Mouse (Mus musculus) thymus, adult 2 months (tissue): ENCODE data around the gene Fkbp10. TPM values are rescaled to one million over a fixed set of nuclear protein-coding genes. Genes with fewer than 3 reads are reported as not detected.

Source experiments
- DNase-seq: peaks from one replicate; pipeline ENCODE4 v3.0.0; 2021
- H3K27ac ChIP-seq: fragments of 200-500 bp; 2 replicates; pipeline ENCODE4 v1.5.1; 2012; ENCODE audit warnings: low read length, control low read depth; ENCODE audit not compliant: control insufficient read depth, insufficient read depth
- H3K27me3 ChIP-seq: fragments of 200-500 bp; 2 replicates; pipeline ENCODE4 v1.6.1; 2012; ENCODE audit warnings: mild to moderate bottlenecking, low read length, moderate library complexity, mixed read lengths; ENCODE audit not compliant: control insufficient read depth, insufficient read depth
- H3K36me3 ChIP-seq: fragments of 200-500 bp; 2 replicates; pipeline ENCODE4 v1.6.1; 2012; ENCODE audit warnings: mild to moderate bottlenecking, low read length, moderate library complexity; ENCODE audit not compliant: control insufficient read depth, insufficient read depth
- H3K4me1 ChIP-seq: fragments of 200-500 bp; replicated peaks from 2 replicates; pipeline ENCODE4 v1.6.1; 2012; ENCODE audit warnings: low read length; ENCODE audit not compliant: control insufficient read depth, insufficient read depth
- H3K4me3 ChIP-seq: fragments of 200-500 bp; 2 replicates; pipeline ENCODE4 v1.5.1; 2012; ENCODE audit warnings: mild to moderate bottlenecking, low read length, control low read depth, moderate library complexity; ENCODE audit not compliant: control insufficient read depth, insufficient read depth
- CTCF ChIP-seq: fragments of 200-500 bp; IDR thresholded peaks from 2 replicates; pipeline ENCODE4 v1.5.1; 2012; ENCODE audit warnings: mild to moderate bottlenecking, control low read depth, low read length, moderate library complexity, borderline replicate concordance; ENCODE audit not compliant: control insufficient read depth, poor library complexity, insufficient read depth; ENCODE audit errors: extremely low read depth
- POLR2A ChIP-seq: fragments of 200-500 bp; IDR thresholded peaks from 2 replicates; pipeline ENCODE4 v1.6.1; 2012; ENCODE audit warnings: mild to moderate bottlenecking, low read length, control low read depth, moderate library complexity; ENCODE audit not compliant: control insufficient read depth, poor library complexity, insufficient read depth; ENCODE audit errors: extremely low read depth
- WGBS: fragments of 180-500 bp; shearing (Covaris S2); methylation state at CpG from one replicate; pipeline ENCODE4 v1.1.7; 2018; 5-methylcytosine and 5-hydroxymethylcytosine counted together
- polyA plus RNA-seq: library from polyadenylated mRNA; depleted of rRNA; stranded (reverse); fragments of >200 nt; gene quantifications from 2 replicates; pipeline ENCODE4 v1.2.3, GENCODE M21; 2012

Fkbp10 gene
- polyA plus RNA-seq, 1 experiment = 9.5 TPM

DNA sequence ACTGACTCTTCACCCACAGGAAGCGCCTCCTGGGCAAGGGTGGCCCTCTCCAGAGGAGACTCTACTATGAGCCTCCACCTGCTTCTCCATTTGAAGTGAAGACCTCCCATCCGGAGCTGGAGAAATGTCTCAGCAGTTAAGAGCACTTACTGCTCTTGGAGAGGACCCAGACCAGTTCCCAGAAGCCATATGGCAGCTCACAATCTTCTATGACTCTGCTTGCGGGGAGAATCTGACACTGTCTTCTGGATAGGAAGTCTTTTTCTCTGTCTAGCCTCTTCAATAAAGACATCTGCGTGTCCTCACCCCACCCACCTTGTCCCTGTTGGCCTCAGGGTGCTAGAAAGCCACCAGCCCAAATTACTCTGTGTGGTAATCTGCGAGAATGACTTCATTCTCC lies 22.5 kb upstream of the Fkbp10 start:
- H3K27me3 ChIP-seq = no peaks in the 10 kb centered on the region
- 62% methylated on average over 5 of the region's 5 CpGs for WGBS
- H3K27ac ChIP-seq = no peak overlapping the region
- H3K4me3 ChIP-seq = no peak overlapping the region
- no peaks in the 10 kb centered on the region for H3K36me3 ChIP-seq
- TF ChIP-seq POLR2A (no peak), CTCF (no peak)
- DNase-seq = no peak
- peaks cover 77% of the 10 kb centered on the region for H3K4me1 ChIP-seq

DNA sequence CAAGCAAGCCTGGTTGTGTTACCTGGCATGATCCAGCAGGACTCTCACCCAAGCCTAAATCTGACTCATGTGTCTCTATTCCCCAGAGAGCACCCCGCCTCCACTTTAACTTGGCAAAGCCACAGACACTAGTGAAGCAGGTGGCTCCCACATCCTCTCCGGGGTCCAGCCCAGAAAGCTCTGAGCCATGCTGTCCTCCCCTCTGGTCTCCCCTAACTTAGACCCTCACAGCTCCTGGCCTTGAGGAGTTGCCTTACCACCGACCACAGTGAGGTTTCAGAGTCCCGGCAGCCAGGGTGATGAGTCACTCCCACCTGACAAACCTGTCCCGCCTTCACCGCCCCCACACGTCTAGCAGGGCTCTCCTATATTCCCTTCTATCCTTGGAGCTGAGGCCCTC lies 21.8 kb upstream of the Fkbp10 start:
- WGBS = 7% methylated on average over 7 of the region's 7 CpGs
- no peak overlapping the region for H3K4me3 ChIP-seq
- TF ChIP-seq CTCF (no peak), POLR2A (no peak)
- no peaks in the 10 kb centered on the region for H3K27me3 ChIP-seq
- H3K4me1 ChIP-seq = peaks cover 71% of the 10 kb centered on the region
- H3K27ac ChIP-seq = no peak overlapping the region
- no peak for DNase-seq
- H3K36me3 ChIP-seq = no peaks in the 10 kb centered on the region

DNA sequence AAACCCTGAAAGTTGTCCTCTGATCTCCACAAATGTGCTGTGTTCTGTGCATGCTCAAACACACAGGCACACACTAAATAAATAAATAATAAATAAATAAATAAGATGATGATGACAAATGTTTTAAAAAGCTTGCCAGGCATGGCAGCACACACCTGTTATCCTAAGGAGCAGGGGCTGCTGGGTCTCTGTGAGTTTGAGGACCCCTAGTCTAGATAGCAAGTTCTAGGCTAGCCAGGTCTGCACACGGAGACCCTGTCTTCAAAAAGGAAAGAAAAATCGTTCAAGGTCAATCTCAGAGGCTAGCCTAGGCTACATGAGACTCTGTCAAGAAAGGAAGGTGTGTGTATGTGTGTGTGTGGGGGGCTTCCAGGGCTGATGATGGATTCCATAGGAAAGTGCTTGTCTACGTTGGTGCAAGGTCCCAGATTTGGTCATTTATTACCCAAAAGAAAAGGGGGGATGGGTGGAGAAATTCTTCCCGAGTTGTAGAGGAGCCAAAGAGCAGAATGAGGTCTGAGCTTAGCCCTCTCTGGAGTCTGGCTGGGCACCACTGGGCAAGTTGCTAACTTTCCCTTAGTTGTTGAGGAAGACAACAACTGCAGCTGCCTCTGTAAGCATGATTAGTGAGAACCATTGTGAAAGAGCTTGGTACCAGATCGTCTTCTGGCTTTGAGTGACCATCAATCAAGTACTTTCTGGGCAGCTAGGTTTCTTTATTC lies 21.0 kb upstream of the Fkbp10 start:
- H3K27ac ChIP-seq = no peak overlapping the region
- H3K27me3 ChIP-seq = no peaks in the 10 kb centered on the region
- H3K4me1 ChIP-seq = peaks cover 73% of the 10 kb centered on the region
- WGBS = 76% methylated on average over 5 of the region's 5 CpGs
- H3K36me3 ChIP-seq = no peaks in the 10 kb centered on the region
- no peak overlapping the region for H3K4me3 ChIP-seq
- DNase-seq = no peak
- TF ChIP-seq POLR2A (no peak), CTCF (no peak)

DNA sequence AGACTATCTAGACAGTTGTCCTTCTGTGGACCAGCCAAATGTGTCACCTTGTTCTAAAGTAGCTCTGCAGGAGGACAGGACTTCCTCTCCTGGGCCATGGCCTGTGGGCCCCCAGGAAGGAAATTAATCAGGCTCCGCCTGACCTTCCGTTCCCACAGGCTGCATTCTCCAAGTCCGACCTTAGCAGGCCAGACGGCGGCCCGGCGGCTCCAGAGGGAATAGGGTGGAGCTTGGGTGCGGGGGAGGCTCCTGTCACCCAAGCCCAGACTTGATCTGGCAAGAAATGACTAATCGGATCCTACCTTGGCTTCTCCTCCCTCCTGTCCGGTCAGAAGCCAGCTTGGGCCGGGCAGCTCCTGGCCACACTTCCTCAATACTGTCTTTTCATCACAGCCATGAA lies 20.3 kb upstream of the Fkbp10 start:
- 67% methylated on average over 11 of the region's 11 CpGs for WGBS
- H3K27ac ChIP-seq = no peak overlapping the region
- peaks cover 73% of the 10 kb centered on the region for H3K4me1 ChIP-seq
- DNase-seq = no peak
- TF ChIP-seq CTCF (no peak), POLR2A (no peak)
- H3K4me3 ChIP-seq = no peak overlapping the region
- no peaks in the 10 kb centered on the region for H3K27me3 ChIP-seq
- no peaks in the 10 kb centered on the region for H3K36me3 ChIP-seq

DNA sequence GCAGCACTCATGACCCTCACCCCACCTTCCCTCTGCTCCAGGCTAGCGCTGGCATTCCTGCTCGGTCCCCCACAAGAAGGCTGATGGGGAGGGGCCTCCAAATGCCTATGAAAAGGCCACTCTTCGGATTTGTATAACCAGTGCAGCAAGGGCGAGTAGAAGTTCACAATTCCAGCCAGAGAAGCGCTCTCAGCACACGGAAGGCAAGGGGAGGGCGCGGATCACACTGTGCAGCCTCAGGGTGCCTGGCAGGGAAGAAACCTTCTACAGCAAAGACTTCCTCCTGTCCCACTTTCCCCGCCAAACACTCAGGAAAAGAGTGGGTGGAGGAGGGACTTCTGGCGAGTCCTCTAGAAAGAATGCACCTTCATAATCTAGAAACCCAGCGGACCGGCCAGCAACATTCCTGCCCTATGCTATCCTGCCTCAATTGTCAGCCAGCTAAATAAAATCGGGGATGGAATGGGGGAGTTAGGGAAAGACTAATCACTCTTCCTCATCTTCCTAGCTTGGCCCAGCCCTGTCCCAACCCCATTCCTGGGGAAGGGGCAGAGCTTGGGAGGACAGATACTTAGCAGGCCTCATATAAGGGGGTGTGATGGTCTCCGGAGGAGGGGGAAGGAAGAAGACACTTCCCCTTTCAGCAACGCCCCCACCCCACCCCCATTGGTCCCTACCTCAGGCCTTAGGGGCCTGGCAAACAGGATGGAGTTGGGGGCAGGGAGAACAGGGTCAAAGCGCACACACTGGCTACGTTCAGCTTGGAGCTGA lies 19.5 kb upstream of the Fkbp10 start:
- peaks cover 64% of the 10 kb centered on the region for H3K4me1 ChIP-seq
- DNase-seq = no peak
- TF ChIP-seq POLR2A (no peak), CTCF (no peak)
- no peaks in the 10 kb centered on the region for H3K27me3 ChIP-seq
- peak overlapping the region; percentile 60 for H3K4me3 ChIP-seq
- no peaks in the 10 kb centered on the region for H3K36me3 ChIP-seq
- whole genome bisulfite sequencing = 70% methylated on average over 17 of the region's 17 CpGs
- no peak overlapping the region for H3K27ac ChIP-seq

DNA sequence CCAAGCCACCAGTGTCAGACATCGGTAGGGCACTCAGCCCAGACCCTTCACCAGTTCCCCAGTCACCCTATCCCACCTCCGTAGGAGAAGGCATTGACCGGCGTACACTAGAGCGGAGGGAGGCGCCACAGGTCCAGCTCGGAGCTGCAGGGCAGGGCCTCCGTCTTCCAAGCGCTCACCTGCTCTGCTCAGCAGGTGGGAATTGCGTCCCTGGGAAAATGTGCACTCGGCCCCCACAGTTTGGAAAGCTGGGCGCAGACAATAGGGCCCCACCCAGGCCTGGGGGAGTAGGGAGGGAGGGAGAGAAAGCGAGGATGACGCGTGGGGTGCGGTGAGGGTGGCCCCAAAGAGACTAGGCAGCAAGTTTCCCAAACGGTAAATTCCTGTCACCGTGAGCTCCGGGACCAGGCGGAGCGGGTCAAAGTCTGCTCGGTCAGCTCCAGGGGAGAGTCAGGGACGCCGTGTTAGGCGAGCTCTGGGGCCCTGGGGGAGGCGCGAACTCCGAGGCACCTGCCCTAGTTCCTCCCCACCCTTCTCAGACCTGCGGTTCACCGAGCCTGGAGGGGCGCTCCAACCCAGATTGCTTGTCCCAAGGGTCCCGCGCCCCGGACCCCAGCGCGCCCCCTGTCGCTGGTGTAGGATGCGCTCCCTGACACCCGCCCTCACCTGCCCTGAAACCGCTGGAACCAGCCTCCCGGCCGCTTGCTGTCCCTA lies 18.5 kb upstream of the Fkbp10 start:
- Histone ChIP-seq H3K4me3 (peak overlapping the region; percentile 60), H3K27ac (peak overlapping the region; percentile 32), H3K36me3 (no peaks in the 10 kb centered on the region), H3K4me1 (peaks cover 61% of the 10 kb centered on the region), H3K27me3 (no peaks in the 10 kb centered on the region)
- TF ChIP-seq CTCF (peak; percentile 47; the same call in 1 of the 2 replicates), POLR2A (0 out of 2 replicates have a peak, but pooled peaks have one; percentile 28)
- peak; percentile 67 for DNase-seq
- 4% methylated on average over 42 of the region's 42 CpGs for WGBS
